Mouse (Mus musculus) hindbrain, embryonic 10.5 days (tissue): ENCODE data around the gene Heatr5a. TPM values are rescaled to one million over a fixed set of nuclear protein-coding genes. Genes with fewer than 3 reads are reported as not detected.

Experiments
- DNase-seq: peaks from one replicate; pipeline ENCODE4 v3.0.0-alpha.2; 2017; ENCODE audit warnings: low spot score
- H3K27ac ChIP-seq: fragments of 300-500 bp; sonication (generic); 2 replicates; pipeline ENCODE4 v1.5.1; 2016; ENCODE audit warnings: mild to moderate bottlenecking, moderate library complexity
- H3K27me3 ChIP-seq: fragments of 300-500 bp; sonication (generic); 2 replicates; pipeline ENCODE4 v1.6.1; 2016; ENCODE audit warnings: mild to moderate bottlenecking; ENCODE audit not compliant: poor library complexity, insufficient read depth, severe bottlenecking
- H3K36me3 ChIP-seq: fragments of 300-500 bp; sonication (generic); 2 replicates; pipeline ENCODE4 v1.6.1; 2016; ENCODE audit warnings: mild to moderate bottlenecking, moderate library complexity
- H3K4me1 ChIP-seq: fragments of 300-500 bp; sonication (generic); replicated peaks from 2 replicates; pipeline ENCODE4 v1.6.1; 2016; ENCODE audit warnings: mild to moderate bottlenecking
- H3K4me3 ChIP-seq: fragments of 300-500 bp; sonication (generic); 2 replicates; pipeline ENCODE4 v1.5.1; 2016; ENCODE audit warnings: mild to moderate bottlenecking, moderate library complexity
- H3K9me3 ChIP-seq: fragments of 300-500 bp; sonication (generic); 2 replicates; pipeline ENCODE4 v1.6.1; 2016; ENCODE audit warnings: mild to moderate bottlenecking, moderate library complexity
- WGBS: fragments of 180-500 bp; shearing (Covaris S2); methylation state at CpG from one replicate; pipeline ENCODE4 v1.1.7; 2016; 5-methylcytosine and 5-hydroxymethylcytosine counted together
- polyA plus RNA-seq: library from polyadenylated mRNA; unstranded; fragments of >200 nt; fragmentation: Nextera tagmentation; extraction: Ambion mirVana; gene quantifications from 2 replicates; pipeline ENCODE4 v1.2.1, GENCODE M21; 2016

Heatr5a gene
- polyA plus RNA-seq, 1 experiment from 2014 or later, result 10.1 TPM

- DNase-seq, result no peak
- WGBS, result 94% methylated on average over 9 of the region's 9 CpGs
- H3K4me1 ChIP-seq, result peaks cover 11% of the 10 kb centered on the region
- H3K27ac ChIP-seq, result no peak overlapping the region
- H3K27me3 ChIP-seq, result no peaks in the 10 kb centered on the region
- H3K4me3 ChIP-seq, result no peak overlapping the region
- no peaks in the 10 kb centered on the region for H3K36me3 ChIP-seq
- peaks cover 4% of the 10 kb centered on the region; the same call in 1 of the 2 replicates for H3K9me3 ChIP-seq
These were observed 3.1 kb downstream of the Heatr5a start for GRCm38 (mm10) chr12:51967915-51968595.

- Histone ChIP-seq H3K36me3 (peaks cover 53% of the 10 kb centered on the region), H3K27ac (no peak overlapping the region), H3K27me3 (no peaks in the 10 kb centered on the region), H3K9me3 (no peaks in the 10 kb centered on the region), H3K4me1 (no peaks in the 10 kb centered on the region), H3K4me3 (no peak overlapping the region)
- no peak for DNase-seq
- 92% methylated on average over 6 of the region's 6 CpGs for WGBS
These were observed 13.5 kb downstream of the Heatr5a start for GRCm38 (mm10) chr12:51957626-51958025.

- H3K4me1 ChIP-seq, result no peaks in the 10 kb centered on the region
- no peaks in the 10 kb centered on the region for H3K27me3 ChIP-seq
- H3K9me3 ChIP-seq, result no peaks in the 10 kb centered on the region; the same call in 1 of the 2 replicates
- 88% methylated on average over 10 of the region's 10 CpGs for WGBS
- no peak overlapping the region for H3K27ac ChIP-seq
- H3K4me3 ChIP-seq, result no peak overlapping the region
- DNase-seq, result no peak
- H3K36me3 ChIP-seq, result peaks cover 85% of the 10 kb centered on the region
These were observed 18.8 kb downstream of the Heatr5a start for GRCm38 (mm10) chr12:51952309-51952708.

- Histone ChIP-seq H3K9me3 (no peaks in the 10 kb centered on the region; the same call in 1 of the 2 replicates), H3K4me3 (no peak overlapping the region), H3K36me3 (peaks cover 71% of the 10 kb centered on the region), H3K27ac (no peak overlapping the region), H3K4me1 (0 out of 2 replicates have a peak, but pooled peaks cover 7% of the 10 kb centered on the region), H3K27me3 (no peaks in the 10 kb centered on the region)
- 90% methylated on average over 10 of the region's 10 CpGs for WGBS
- no peak for DNase-seq
These were observed 23.6 kb downstream of the Heatr5a start for GRCm38 (mm10) chr12:51947498-51947945.

GRCm38 (mm10) chr12:51945331-51945730 lies 25.8 kb downstream of the Heatr5a start:
- Histone ChIP-seq H3K4me3 (no peak overlapping the region), H3K9me3 (no peaks in the 10 kb centered on the region; the same call in 1 of the 2 replicates), H3K36me3 (peaks cover 52% of the 10 kb centered on the region), H3K4me1 (0 out of 2 replicates have a peak, but pooled peaks cover 7% of the 10 kb centered on the region), H3K27me3 (no peaks in the 10 kb centered on the region), H3K27ac (no peak overlapping the region)
- 66% methylated on average over 9 of the region's 9 CpGs for WGBS
- no peak for DNase-seq

- Histone ChIP-seq H3K27me3 (no peaks in the 10 kb centered on the region), H3K4me3 (no peak overlapping the region), H3K36me3 (peaks cover 36% of the 10 kb centered on the region), H3K4me1 (no peaks in the 10 kb centered on the region), H3K27ac (no peak overlapping the region), H3K9me3 (no peaks in the 10 kb centered on the region)
- DNase-seq, result no peak
- WGBS, result 89% methylated on average over 4 of the region's 4 CpGs
These were observed 31.3 kb downstream of the Heatr5a start for GRCm38 (mm10) chr12:51939848-51940247.

GRCm38 (mm10) chr12:51937938-51938337 lies 33.2 kb downstream of the Heatr5a start:
- DNase-seq, result no peak
- no peaks in the 10 kb centered on the region for H3K27me3 ChIP-seq

GRCm38 (mm10) chr12:51929630-51930029 lies 41.5 kb downstream of the Heatr5a start:
- H3K4me3 ChIP-seq, result no peak overlapping the region
- H3K36me3 ChIP-seq, result peaks cover 16% of the 10 kb centered on the region
- no peak for DNase-seq
- H3K9me3 ChIP-seq, result no peaks in the 10 kb centered on the region
- WGBS, result 88% methylated on average over 2 of the region's 2 CpGs
- no peak overlapping the region for H3K27ac ChIP-seq
- no peaks in the 10 kb centered on the region for H3K4me1 ChIP-seq
- no peaks in the 10 kb centered on the region for H3K27me3 ChIP-seq

More at GRCm38 (mm10) chr12:51937938-51938337, 33.2 kb downstream of the Heatr5a start:
- Histone ChIP-seq H3K36me3 (peaks cover 29% of the 10 kb centered on the region), H3K27ac (no peak overlapping the region), H3K4me1 (no peaks in the 10 kb centered on the region), H3K4me3 (no peak overlapping the region), H3K9me3 (no peaks in the 10 kb centered on the region)
- 81% methylated on average over 6 of the region's 6 CpGs for WGBS

GRCm38 (mm10) chr12:51917191-51917590 lies 53.9 kb downstream of the Heatr5a start:
- DNase-seq, result no peak
- H3K36me3 ChIP-seq, result peaks cover 67% of the 10 kb centered on the region
- no peaks in the 10 kb centered on the region for H3K9me3 ChIP-seq
- H3K4me3 ChIP-seq, result no peak overlapping the region
- 90% methylated on average over 2 of the region's 2 CpGs for WGBS
- H3K4me1 ChIP-seq, result no peaks in the 10 kb centered on the region
- H3K27me3 ChIP-seq, result no peaks in the 10 kb centered on the region
- no peak overlapping the region for H3K27ac ChIP-seq

GRCm38 (mm10) chr12:51914903-51915670 lies 56.0 kb downstream of the Heatr5a start:
- WGBS, result 93% methylated on average over 12 of the region's 12 CpGs
- Histone ChIP-seq H3K36me3 (peaks cover 49% of the 10 kb centered on the region), H3K27ac (no peak overlapping the region), H3K4me3 (no peak overlapping the region), H3K9me3 (no peaks in the 10 kb centered on the region), H3K27me3 (no peaks in the 10 kb centered on the region), H3K4me1 (no peaks in the 10 kb centered on the region)
- no peak for DNase-seq

- peaks cover 31% of the 10 kb centered on the region for H3K36me3 ChIP-seq
- no peaks in the 10 kb centered on the region for H3K4me1 ChIP-seq
- DNase-seq, result no peak
- no peaks in the 10 kb centered on the region for H3K27me3 ChIP-seq
- H3K9me3 ChIP-seq, result no peaks in the 10 kb centered on the region
- WGBS, result 95% methylated on average over 5 of the region's 5 CpGs
- H3K27ac ChIP-seq, result no peak overlapping the region
- H3K4me3 ChIP-seq, result no peak overlapping the region
These were observed 61.9 kb downstream of the Heatr5a start for GRCm38 (mm10) chr12:51909202-51909601.

GRCm38 (mm10) chr12:51907543-51907942 lies 63.6 kb downstream of the Heatr5a start:
- no peak overlapping the region for H3K4me3 ChIP-seq
- no peaks in the 10 kb centered on the region for H3K27me3 ChIP-seq
- H3K4me1 ChIP-seq, result no peaks in the 10 kb centered on the region
- H3K9me3 ChIP-seq, result no peaks in the 10 kb centered on the region
- no peak overlapping the region for H3K27ac ChIP-seq
- DNase-seq, result no peak
- 84% methylated on average over 3 of the region's 3 CpGs for WGBS
- peaks cover 24% of the 10 kb centered on the region for H3K36me3 ChIP-seq

GRCm38 (mm10) chr12:51900551-51900950 lies 70.6 kb downstream of the Heatr5a start:
- peaks cover 45% of the 10 kb centered on the region for H3K36me3 ChIP-seq
- no peaks in the 10 kb centered on the region for H3K4me1 ChIP-seq
- H3K9me3 ChIP-seq, result no peaks in the 10 kb centered on the region
- no peaks in the 10 kb centered on the region for H3K27me3 ChIP-seq
- H3K4me3 ChIP-seq, result no peak overlapping the region
- DNase-seq, result no peak
- whole genome bisulfite sequencing, result 91% methylated on average over 7 of the region's 7 CpGs
- H3K27ac ChIP-seq, result no peak overlapping the region
